Mouse (Mus musculus): Measurements from ENCODE around the gene Atad2b. TPM values are rescaled to one million over a fixed set of nuclear protein-coding genes. Genes with fewer than 3 reads are reported as not detected.
"Not testable (repeated sequence)": the region's sequence is repeated elsewhere in the genome, so short reads cannot be mapped to it uniquely, and the experiment has no call there.

Gene Atad2b
- polyA plus RNA-seq, 1 experiment from 2014 or later, result 4.7 TPM

GRCm38 (mm10) chr12:4978324-4978723, 61.2 kb downstream of the Atad2b start:
- ATAC-seq, result no peak
- H3K9me3 ChIP-seq (ENCODE audit: low read length), result no peaks in the 10 kb centered on the region
- no peak for DNase-seq
- no peak overlapping the region for H3K4me3 ChIP-seq (ENCODE audit: low read depth, low read length)
- WGBS (ENCODE audit: insufficient replicate concordance), result 63% methylated on average over 6 of the region's 6 CpGs
- peaks cover 42% of the 10 kb centered on the region for H3K36me3 ChIP-seq (replicated peaks; ENCODE audit: insufficient read depth, low read length)
- TF ChIP-seq CTCF (IDR thresholded peaks at IDR 0.05; ENCODE audit: low read depth) (no peak), EP300 (IDR thresholded peaks at IDR 0.05; ENCODE audit: low read depth) (no peak)
- no peak overlapping the region for H3K4me2 ChIP-seq (ENCODE audit: low read depth, low read length)
- H3K27ac ChIP-seq (ENCODE audit: low read depth), result no peak overlapping the region
- H3K4me1 ChIP-seq (ENCODE audit: insufficient read depth), result no peaks in the 10 kb centered on the region
- H3K9ac ChIP-seq (replicated peaks), result no peak overlapping the region
- no peaks in the 10 kb centered on the region for H3K27me3 ChIP-seq (ENCODE audit: insufficient read depth, low read length)

DNA sequence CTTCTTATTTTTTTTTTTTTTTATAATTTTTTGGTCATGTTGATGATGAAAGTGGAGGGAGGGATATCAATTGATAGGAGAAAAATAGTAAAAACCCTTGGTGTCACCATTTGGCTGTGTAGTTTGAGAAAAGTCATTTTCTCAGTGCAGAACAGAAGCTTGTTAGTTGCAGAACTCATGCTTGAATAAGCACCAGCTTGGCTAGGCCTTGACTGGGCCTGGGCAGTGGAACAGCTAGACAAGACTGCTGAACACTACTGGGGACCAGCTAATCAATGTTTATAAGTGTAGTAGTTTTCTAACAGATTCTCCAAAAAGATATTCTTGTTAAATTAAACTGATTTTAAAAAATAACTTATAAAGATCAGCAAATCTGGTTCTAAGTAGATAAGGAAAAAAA, 79.8 kb downstream of the Atad2b start:
- Histone ChIP-seq H3K27me3 (ENCODE audit: insufficient read depth, low read length) (no peaks in the 10 kb centered on the region), H3K9me3 (ENCODE audit: low read length) (no peaks in the 10 kb centered on the region), H3K4me2 (ENCODE audit: low read depth, low read length) (no peak overlapping the region), H3K4me3 (ENCODE audit: low read depth, low read length) (no peak overlapping the region), H3K9ac (replicated peaks) (no peak overlapping the region), H3K27ac (ENCODE audit: low read depth) (no peak overlapping the region), H3K4me1 (ENCODE audit: insufficient read depth) (no peaks in the 10 kb centered on the region), H3K36me3 (replicated peaks; ENCODE audit: insufficient read depth, low read length) (0 out of 2 replicates have a peak, but pooled peaks cover 4% of the 10 kb centered on the region)
- DNase-seq (no peak), ATAC-seq (no peak)
- TF ChIP-seq CTCF (IDR thresholded peaks at IDR 0.05; ENCODE audit: low read depth) (no peak), EP300 (IDR thresholded peaks at IDR 0.05; ENCODE audit: low read depth) (no peak)

GRCm38 (mm10) chr12:5005338-5005737, 88.2 kb downstream of the Atad2b start:
- no peak overlapping the region for H3K9ac ChIP-seq (replicated peaks)
- no peak for ATAC-seq

GRCm38 (mm10) chr12:5005776-5006175, 88.6 kb downstream of the Atad2b start:
- not testable (repeated sequence) for DNase-seq; H3K4me3 ChIP-seq (ENCODE audit: low read depth, low read length); ATAC-seq; H3K27ac ChIP-seq (ENCODE audit: low read depth); H3K36me3 ChIP-seq (replicated peaks; ENCODE audit: insufficient read depth, low read length); H3K9me3 ChIP-seq (ENCODE audit: low read length); H3K4me1 ChIP-seq (ENCODE audit: insufficient read depth); H3K9ac ChIP-seq (replicated peaks); H3K27me3 ChIP-seq (ENCODE audit: insufficient read depth, low read length); H3K4me2 ChIP-seq (ENCODE audit: low read depth, low read length)
- 80% methylated on average over 3 of the region's 3 CpGs for WGBS (ENCODE audit: insufficient replicate concordance)

More at GRCm38 (mm10) chr12:5005338-5005737, 88.2 kb downstream of the Atad2b start:
- Histone ChIP-seq H3K9me3 (ENCODE audit: low read length) (no peaks in the 10 kb centered on the region), H3K27me3 (ENCODE audit: insufficient read depth, low read length) (no peaks in the 10 kb centered on the region), H3K4me1 (ENCODE audit: insufficient read depth) (no peaks in the 10 kb centered on the region), H3K4me2 (ENCODE audit: low read depth, low read length) (no peak overlapping the region), H3K36me3 (replicated peaks; ENCODE audit: insufficient read depth, low read length) (peaks cover 6% of the 10 kb centered on the region), H3K4me3 (ENCODE audit: low read depth, low read length) (no peak overlapping the region), H3K27ac (ENCODE audit: low read depth) (no peak overlapping the region)
- no peak for DNase-seq
- WGBS (ENCODE audit: insufficient replicate concordance), result 91% methylated on average over 3 of the region's 3 CpGs
- TF ChIP-seq EP300 (IDR thresholded peaks at IDR 0.05; ENCODE audit: low read depth) (no peak), CTCF (IDR thresholded peaks at IDR 0.05; ENCODE audit: low read depth) (no peak)

DNA sequence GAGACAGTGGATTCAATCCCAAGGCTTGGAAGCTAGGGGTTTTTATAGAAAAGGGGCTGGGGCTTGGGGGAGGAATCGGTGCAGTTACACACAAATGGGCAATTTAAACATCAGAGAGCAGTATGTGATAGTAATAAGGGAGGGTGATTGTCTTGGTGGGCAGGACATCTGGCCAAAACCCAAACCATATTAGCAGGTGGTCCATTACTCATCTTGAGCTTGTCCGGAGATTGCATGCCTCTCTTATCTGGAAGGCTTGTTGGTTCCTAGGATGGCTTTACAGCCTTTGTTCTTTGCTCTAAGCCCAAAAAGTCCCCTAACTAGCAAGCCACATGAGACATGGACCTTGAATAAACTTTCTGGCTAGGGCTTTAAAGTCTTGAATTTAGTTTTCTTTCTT, 91.5 kb downstream of the Atad2b start:
- H3K4me1 ChIP-seq (ENCODE audit: insufficient read depth); ATAC-seq; H3K27ac ChIP-seq (ENCODE audit: low read depth); H3K4me2 ChIP-seq (ENCODE audit: low read depth, low read length); DNase-seq; H3K9ac ChIP-seq (replicated peaks); H3K4me3 ChIP-seq (ENCODE audit: low read depth, low read length); H3K9me3 ChIP-seq (ENCODE audit: low read length); H3K27me3 ChIP-seq (ENCODE audit: insufficient read depth, low read length): not testable (repeated sequence)
- WGBS (ENCODE audit: insufficient replicate concordance), result 87% methylated on average over 2 of the region's 2 CpGs
- H3K36me3 ChIP-seq (replicated peaks; ENCODE audit: insufficient read depth, low read length), result peaks cover 22% of the 10 kb centered on the region

DNA sequence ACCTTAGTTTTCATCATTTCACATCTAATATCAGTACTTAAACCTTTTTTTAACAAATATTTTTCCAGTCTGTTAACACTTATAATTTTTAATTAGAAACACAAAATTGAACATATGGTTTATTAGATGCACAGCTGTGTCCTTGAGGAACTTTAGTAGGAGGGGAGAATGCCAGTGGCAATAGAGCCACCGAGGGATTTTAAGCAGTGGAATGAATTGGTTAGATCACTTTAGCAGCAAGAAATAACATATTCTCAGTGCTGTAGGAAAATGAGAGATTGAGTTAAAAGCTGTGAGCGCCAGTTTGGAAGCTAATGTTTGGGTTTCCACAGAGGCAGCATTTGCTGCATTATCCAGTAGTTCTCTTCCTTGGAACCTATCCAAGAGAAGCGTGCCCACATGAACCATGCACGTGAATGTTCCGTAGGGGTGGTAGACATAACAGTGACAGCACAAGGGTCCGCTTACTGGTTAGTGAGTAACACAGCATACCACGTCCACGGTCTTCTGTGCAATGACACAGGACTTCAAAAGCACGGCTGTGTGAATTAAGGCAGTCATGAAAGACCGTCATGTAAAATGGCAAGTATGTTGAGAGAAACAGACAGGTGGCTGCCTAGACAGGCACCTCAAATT, 108.2 kb downstream of the Atad2b start:
- no peak for DNase-seq
- H3K36me3 ChIP-seq (replicated peaks; ENCODE audit: insufficient read depth, low read length), result peaks cover 29% of the 10 kb centered on the region
- TF ChIP-seq EP300 (IDR thresholded peaks at IDR 0.05; ENCODE audit: low read depth) (no peak), CTCF (IDR thresholded peaks at IDR 0.05; ENCODE audit: low read depth) (no peak)
- 94% methylated on average over 10 of the region's 10 CpGs for WGBS (ENCODE audit: insufficient replicate concordance)
- no peak overlapping the region for H3K9ac ChIP-seq (replicated peaks)
- no peak overlapping the region for H3K4me2 ChIP-seq (ENCODE audit: low read depth, low read length)
- no peaks in the 10 kb centered on the region for H3K4me1 ChIP-seq (ENCODE audit: insufficient read depth)
- no peak for ATAC-seq
- no peak overlapping the region for H3K4me3 ChIP-seq (ENCODE audit: low read depth, low read length)
- no peaks in the 10 kb centered on the region for H3K27me3 ChIP-seq (ENCODE audit: insufficient read depth, low read length)
- no peak overlapping the region for H3K27ac ChIP-seq (ENCODE audit: low read depth)
- no peaks in the 10 kb centered on the region for H3K9me3 ChIP-seq (ENCODE audit: low read length)

DNA sequence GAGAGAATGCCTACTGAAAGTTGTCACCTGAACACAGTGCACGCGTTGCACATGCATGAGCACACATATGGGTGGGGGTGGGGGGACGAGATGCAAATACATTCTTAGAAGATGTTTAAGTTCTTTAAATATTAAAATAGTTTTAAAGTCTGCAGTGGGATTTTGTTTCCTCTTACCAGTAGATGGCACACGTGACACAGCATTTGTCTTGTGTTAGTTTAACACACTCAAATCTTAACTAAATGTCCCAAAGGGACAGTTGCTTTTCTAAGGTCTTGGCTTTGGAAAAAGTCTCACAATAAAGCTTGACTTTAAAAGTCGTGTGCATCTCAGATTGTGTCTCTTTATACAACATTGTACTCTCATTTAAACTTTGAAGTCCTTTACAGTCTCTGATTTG, 111.9 kb downstream of the Atad2b start:
- 84% methylated on average over 5 of the region's 5 CpGs for WGBS (ENCODE audit: insufficient replicate concordance)

More for the DNA sequence above, 111.9 kb downstream of the Atad2b start:
- H3K4me3 ChIP-seq (ENCODE audit: low read depth, low read length), result no peak overlapping the region
- H3K27me3 ChIP-seq (ENCODE audit: insufficient read depth, low read length), result no peaks in the 10 kb centered on the region
- H3K36me3 ChIP-seq (replicated peaks; ENCODE audit: insufficient read depth, low read length), result peaks cover 45% of the 10 kb centered on the region
- ATAC-seq, result no peak
- no peak for TF ChIP-seq EP300 (IDR thresholded peaks at IDR 0.05; ENCODE audit: low read depth)
- no peak for TF ChIP-seq CTCF (IDR thresholded peaks at IDR 0.05; ENCODE audit: low read depth)
- no peak overlapping the region for H3K27ac ChIP-seq (ENCODE audit: low read depth)
- no peaks in the 10 kb centered on the region for H3K9me3 ChIP-seq (ENCODE audit: low read length)
- H3K4me2 ChIP-seq (ENCODE audit: low read depth, low read length), result no peak overlapping the region
- no peaks in the 10 kb centered on the region for H3K4me1 ChIP-seq (ENCODE audit: insufficient read depth)
- no peak overlapping the region for H3K9ac ChIP-seq (replicated peaks)
- no peak for DNase-seq
